Mouse (Mus musculus): ENCODE data around the gene Guca1a. TPM values are rescaled to one million over a fixed set of nuclear protein-coding genes. Genes with fewer than 3 reads are reported as not detected.

The Guca1a gene
- polyA plus RNA-seq, 1 experiment from 2014 or later: 3.1 TPM

DNA sequence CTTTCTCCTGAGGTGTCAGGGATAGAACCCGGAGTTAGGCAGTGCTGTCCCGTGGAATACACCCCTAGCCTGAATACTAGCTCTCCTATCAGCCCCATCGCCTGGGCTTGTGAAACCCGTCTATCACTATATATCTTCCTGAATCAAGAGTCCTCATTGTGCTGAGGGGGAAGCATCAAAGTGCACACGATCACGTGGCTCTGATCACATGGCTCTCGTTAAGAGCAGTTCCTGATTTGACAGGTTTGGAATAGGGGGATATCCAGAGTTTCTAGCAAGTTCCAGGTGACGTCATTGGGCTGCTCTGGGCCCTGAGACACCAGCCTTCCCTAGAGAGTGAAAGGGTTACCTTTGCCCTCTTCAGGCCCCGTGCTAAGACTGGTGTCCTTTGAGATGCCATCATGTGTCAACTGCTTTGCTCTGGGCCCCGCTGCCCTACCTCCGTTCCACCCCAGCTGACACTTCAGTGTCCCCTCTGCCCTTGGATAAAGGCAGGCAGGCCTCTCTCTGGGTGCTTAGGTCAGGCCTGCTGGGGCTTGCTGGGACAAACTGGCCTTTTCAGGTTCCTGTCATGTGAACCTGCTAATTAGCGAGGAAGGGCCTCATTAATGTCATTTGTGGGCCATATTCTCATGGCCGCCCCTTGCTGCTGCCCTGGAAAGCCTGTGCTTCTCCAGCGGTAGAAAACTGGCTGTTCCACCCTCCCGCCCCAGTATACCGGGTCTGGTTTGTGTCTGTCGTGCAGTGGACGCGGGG is 41.1 kb upstream of the Guca1a start:
- WGBS: 48% methylated on average over 19 of the region's 19 CpGs

DNA sequence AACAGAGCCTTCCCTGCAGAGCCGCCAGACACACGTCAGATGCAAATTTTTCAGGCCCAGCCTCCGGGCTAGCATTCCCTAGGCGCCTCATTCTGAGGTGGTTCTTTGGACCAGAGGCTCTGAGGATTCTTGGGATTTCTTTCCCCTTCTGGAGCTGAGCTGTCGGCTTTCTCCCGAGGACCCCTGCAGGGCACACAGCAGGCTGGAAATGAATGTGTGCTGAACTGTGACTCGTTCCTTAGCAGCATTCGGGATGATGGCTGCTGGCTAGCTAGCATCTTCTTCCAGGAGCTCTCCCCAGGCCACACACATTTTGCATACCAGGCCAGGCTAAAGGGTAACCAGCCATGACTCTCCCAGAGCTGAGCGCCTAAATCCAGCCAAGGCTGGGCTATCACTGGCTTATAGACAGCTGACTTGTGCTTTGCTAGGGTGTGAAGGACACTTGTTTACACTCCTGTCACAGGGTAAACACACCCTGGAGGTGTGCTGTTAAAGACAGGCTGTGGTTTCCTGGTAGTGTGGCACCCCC is 40.0 kb upstream of the Guca1a start:
- DNase-seq (ENCODE audit: low spot score) (no peak), ATAC-seq (replicated peaks; ENCODE audit: low FRiP score, low TSS enrichment, low read depth) (no peak)
- peaks cover 27% of the 10 kb centered on the region for H3K4me1 ChIP-seq (replicated peaks; ENCODE audit: control insufficient read depth, insufficient read depth, low read length)
- H3K9me3 ChIP-seq (ENCODE audit: control insufficient read depth, low read length): no peaks in the 10 kb centered on the region
- 0 out of 2 replicates have a peak overlapping the region, but pooled peaks have one; percentile 30 for H3K27ac ChIP-seq (ENCODE audit: low read depth)
- H3K27me3 ChIP-seq (replicated peaks; ENCODE audit: control insufficient read depth, insufficient read depth, low read length): peaks cover 21% of the 10 kb centered on the region
- 21% methylated on average over 9 of the region's 9 CpGs for WGBS
- no peak overlapping the region for H3K9ac ChIP-seq (ENCODE audit: low read length)
- H3K4me3 ChIP-seq (ENCODE audit: low read depth, low read length): no peak overlapping the region
- no peaks in the 10 kb centered on the region for H3K36me3 ChIP-seq (ENCODE audit: control insufficient read depth, insufficient read depth, low read length)
- no peak overlapping the region for H3K4me2 ChIP-seq (ENCODE audit: low read length)

More for the DNA sequence above, 41.1 kb upstream of the Guca1a start:
- Histone ChIP-seq H3K4me1 (replicated peaks; ENCODE audit: control insufficient read depth, insufficient read depth, low read length) (peaks cover 27% of the 10 kb centered on the region), H3K9ac (ENCODE audit: low read length) (no peak overlapping the region), H3K36me3 (ENCODE audit: control insufficient read depth, insufficient read depth, low read length) (no peaks in the 10 kb centered on the region), H3K9me3 (ENCODE audit: control insufficient read depth, low read length) (no peaks in the 10 kb centered on the region), H3K27ac (ENCODE audit: low read depth) (no peak overlapping the region), H3K27me3 (replicated peaks; ENCODE audit: control insufficient read depth, insufficient read depth, low read length) (peaks cover 15% of the 10 kb centered on the region), H3K4me2 (ENCODE audit: low read length) (no peak overlapping the region), H3K4me3 (ENCODE audit: low read depth, low read length) (no peak overlapping the region)
- ATAC-seq (replicated peaks; ENCODE audit: low FRiP score, low TSS enrichment, low read depth) (no peak), DNase-seq (ENCODE audit: low spot score) (no peak)

DNA sequence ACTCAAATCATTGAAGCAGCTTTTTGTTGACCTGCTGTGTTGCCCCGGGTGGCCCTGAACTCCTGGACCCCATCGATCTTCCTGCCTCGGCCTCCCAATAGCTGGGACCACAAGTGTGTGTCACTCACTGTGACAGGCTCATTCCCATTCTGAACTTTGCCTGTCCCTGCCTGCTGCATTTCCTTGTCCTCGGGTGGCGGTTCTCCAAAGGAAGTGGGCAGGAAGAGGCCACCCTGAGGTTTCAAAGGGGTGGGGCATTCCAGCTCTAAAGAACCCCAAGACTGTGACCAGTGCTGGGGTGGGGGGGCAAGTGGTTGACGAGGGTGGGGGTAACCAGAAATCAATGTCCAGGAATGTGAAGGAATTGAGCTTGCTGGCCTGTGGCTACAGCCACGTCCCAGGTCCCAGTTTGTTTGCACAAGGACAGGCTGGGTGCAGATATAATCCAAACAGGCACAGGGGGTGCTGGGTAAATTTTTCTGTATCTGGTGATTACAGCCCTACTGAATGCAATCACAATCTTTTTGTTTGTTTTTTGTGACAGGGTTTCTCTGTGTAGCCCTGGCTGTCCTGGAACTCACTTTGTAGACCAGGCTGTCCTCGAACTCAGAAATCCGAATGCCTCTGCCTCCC is 39.1 kb upstream of the Guca1a start:
- Histone ChIP-seq H3K4me2 (ENCODE audit: low read length) (peak overlapping the region; percentile 70; the same call in 1 of the 2 replicates), H3K4me1 (replicated peaks; ENCODE audit: control insufficient read depth, insufficient read depth, low read length) (peaks cover 26% of the 10 kb centered on the region)
- 45% methylated on average over 9 of the region's 9 CpGs for WGBS

DNA sequence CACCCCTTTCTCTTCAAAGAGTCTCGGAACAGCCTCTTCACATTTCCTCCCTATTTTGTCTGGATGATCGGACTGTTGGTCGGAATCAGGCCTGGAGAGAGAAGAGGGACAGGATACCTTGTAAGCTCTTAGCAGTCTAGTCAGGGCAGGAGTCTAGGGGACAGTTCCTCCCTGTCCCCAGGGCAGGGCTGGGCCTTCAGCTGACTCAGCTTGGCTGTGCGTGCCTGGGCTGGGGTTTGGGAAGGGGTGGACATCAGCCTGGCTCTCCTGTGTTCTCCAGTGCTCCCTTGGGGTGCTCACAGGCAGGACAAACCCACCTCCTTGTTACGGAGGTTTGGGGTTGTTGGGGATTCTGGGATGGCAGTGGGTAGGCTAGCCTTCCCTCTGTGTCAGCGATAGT is 38.2 kb upstream of the Guca1a start:
- no peak for ATAC-seq (replicated peaks; ENCODE audit: low FRiP score, low TSS enrichment, low read depth)
- H3K27ac ChIP-seq (ENCODE audit: low read depth): peak overlapping the region; percentile 51; the same call in 1 of the 2 replicates
- no peaks in the 10 kb centered on the region for H3K36me3 ChIP-seq (ENCODE audit: control insufficient read depth, insufficient read depth, low read length)
- peaks cover 26% of the 10 kb centered on the region for H3K4me1 ChIP-seq (replicated peaks; ENCODE audit: control insufficient read depth, insufficient read depth, low read length)
- WGBS: 51% methylated on average over 6 of the region's 6 CpGs
- DNase-seq (ENCODE audit: low spot score): no peak
- H3K4me2 ChIP-seq (ENCODE audit: low read length): peak overlapping the region; percentile 70
- no peak overlapping the region for H3K9ac ChIP-seq (ENCODE audit: low read length)
- no peak overlapping the region for H3K4me3 ChIP-seq (ENCODE audit: low read depth, low read length)
- peaks cover 21% of the 10 kb centered on the region for H3K27me3 ChIP-seq (replicated peaks; ENCODE audit: control insufficient read depth, insufficient read depth, low read length)
- no peaks in the 10 kb centered on the region for H3K9me3 ChIP-seq (ENCODE audit: control insufficient read depth, low read length)

More for the DNA sequence above, 39.1 kb upstream of the Guca1a start:
- H3K9me3 ChIP-seq (ENCODE audit: control insufficient read depth, low read length): no peaks in the 10 kb centered on the region
- H3K27ac ChIP-seq (ENCODE audit: low read depth): peak overlapping the region; percentile 51
- H3K27me3 ChIP-seq (replicated peaks; ENCODE audit: control insufficient read depth, insufficient read depth, low read length): peaks cover 21% of the 10 kb centered on the region
- peak; percentile 72 for DNase-seq (ENCODE audit: low spot score)
- H3K36me3 ChIP-seq (ENCODE audit: control insufficient read depth, insufficient read depth, low read length): no peaks in the 10 kb centered on the region
- no peak overlapping the region for H3K9ac ChIP-seq (ENCODE audit: low read length)
- H3K4me3 ChIP-seq (ENCODE audit: low read depth, low read length): no peak overlapping the region
- 0 out of 2 replicates have a peak, but pooled peaks have one; percentile 18 for ATAC-seq (replicated peaks; ENCODE audit: low FRiP score, low TSS enrichment, low read depth)

DNA sequence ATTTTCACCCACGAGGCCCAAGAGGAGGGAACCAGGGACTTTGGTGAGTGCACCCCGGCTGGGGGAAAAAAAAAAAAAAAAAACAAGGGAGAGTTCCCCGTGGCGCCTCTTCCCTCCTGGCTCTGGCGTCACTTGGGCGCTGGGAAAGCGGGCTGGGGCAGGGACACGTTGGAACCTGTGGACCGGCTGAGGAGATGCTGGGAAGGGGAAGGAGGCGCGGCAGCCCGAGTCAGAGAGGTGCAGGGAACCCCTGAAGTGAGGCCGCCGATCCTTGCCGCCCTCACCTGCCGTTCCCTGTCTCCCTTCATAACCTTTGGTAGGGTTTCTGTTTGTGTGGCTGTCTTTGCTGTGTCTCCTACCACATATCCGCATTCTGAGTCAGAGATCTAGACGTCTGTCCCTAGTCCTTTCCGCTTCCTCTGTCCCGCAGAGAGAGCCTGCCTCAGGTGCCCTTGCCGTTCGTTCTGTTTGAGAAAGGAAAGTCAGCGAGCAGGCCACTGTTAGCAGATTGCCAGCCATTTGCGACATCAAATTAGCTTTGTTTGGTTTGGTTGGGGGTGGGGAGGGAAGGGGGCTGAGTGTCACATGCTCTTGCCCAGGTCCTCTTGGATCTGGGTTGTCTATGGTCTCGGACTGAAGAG is 36.6 kb upstream of the Guca1a start, which contains the start of gene 1700001C19Rik:
1700001C19Rik (minus strand) TSS at position 470 of the 641 bp plus-strand sequence.
- peak within 1 kb of the TSS; percentile 70 for H3K4me2 ChIP-seq (ENCODE audit: low read length)
- ATAC-seq (replicated peaks; ENCODE audit: low FRiP score, low TSS enrichment, low read depth) (no peak), DNase-seq (ENCODE audit: low spot score) (no peak)
- peaks cover 21% of the 10 kb centered on the region for H3K27me3 ChIP-seq (replicated peaks; ENCODE audit: control insufficient read depth, insufficient read depth, low read length)
- H3K27ac ChIP-seq (ENCODE audit: low read depth): peak within 1 kb of the TSS; percentile 23; the same call in 1 of the 2 replicates
- WGBS: 5% methylated on average over 25 of the region's 25 CpGs
- peak within 1 kb of the TSS; percentile 46 for H3K4me3 ChIP-seq (ENCODE audit: low read depth, low read length)
- no peaks in the 10 kb centered on the region for H3K36me3 ChIP-seq (ENCODE audit: control insufficient read depth, insufficient read depth, low read length)
- H3K9ac ChIP-seq (ENCODE audit: low read length): peak within 1 kb of the TSS; percentile 55
- peaks cover 26% of the 10 kb centered on the region for H3K4me1 ChIP-seq (replicated peaks; ENCODE audit: control insufficient read depth, insufficient read depth, low read length)
- no peaks in the 10 kb centered on the region for H3K9me3 ChIP-seq (ENCODE audit: control insufficient read depth, low read length)

DNA sequence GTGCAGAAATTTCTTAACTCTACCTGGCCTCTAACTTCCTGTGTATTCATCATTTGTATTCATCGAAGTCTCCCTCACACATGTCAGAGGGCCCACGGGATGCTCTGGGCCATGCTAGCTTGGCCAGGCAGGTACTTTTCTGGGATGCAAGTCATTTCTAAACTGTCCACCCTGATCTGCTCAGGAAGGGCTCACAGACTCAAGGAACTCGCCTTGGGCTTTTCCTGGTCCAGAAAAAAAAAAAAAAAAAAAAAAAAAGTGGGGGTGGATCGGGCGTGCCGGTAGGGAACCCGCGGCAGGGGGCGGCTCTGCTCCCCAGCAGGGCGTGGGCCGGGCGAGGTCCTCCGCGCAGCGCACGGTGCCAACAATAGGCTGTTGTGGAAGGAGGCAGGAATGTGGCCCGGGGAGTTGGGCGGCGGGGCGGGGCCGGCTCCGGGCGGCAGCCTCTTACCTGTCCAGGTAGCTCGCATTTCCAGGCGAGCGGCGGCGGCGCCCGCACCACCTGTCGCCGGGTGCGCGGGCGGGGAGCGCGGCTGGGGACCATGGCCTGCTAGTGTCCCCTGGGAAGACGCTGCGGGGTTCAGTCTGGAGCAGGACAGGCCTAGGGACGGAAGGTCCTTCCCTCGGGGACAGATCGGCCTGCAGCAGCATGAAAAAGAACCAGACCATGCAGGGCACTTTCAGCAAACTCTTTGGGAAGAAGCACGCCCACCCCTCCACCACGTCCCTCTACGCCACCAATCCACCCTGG is 35.9 kb upstream of the Guca1a start, which contains the start of gene AI661453:
AI661453 (plus strand) TSS at position 460 of the 751 bp plus-strand sequence.
- ATAC-seq (replicated peaks; ENCODE audit: low FRiP score, low TSS enrichment, low read depth): peak; percentile 85

DNA sequence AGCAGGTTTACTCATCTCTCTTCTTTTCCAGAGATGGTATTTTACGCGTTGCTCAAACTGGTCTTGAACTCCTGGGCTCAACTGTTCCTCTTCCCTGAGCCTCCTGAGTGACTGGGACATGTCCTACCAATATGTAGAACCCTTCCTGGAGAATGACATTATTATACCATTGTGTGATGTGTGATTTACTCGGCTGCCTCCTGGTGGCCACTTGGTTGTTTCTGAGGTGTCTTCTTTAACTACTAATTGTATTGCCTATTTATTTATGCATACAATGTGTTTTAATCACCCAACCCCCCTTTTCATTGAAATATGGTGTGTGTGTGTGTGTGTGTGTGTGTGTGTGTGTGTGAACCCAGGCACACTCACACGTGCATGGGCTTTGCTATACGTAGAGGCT is 30.4 kb upstream of the Guca1a start:
- Histone ChIP-seq H3K36me3 (ENCODE audit: control insufficient read depth, insufficient read depth, low read length) (no peaks in the 10 kb centered on the region), H3K9ac (ENCODE audit: low read length) (no peak overlapping the region), H3K4me2 (ENCODE audit: low read length) (no peak overlapping the region), H3K4me1 (replicated peaks; ENCODE audit: control insufficient read depth, insufficient read depth, low read length) (peaks cover 4% of the 10 kb centered on the region; the same call in 1 of the 2 replicates), H3K9me3 (ENCODE audit: control insufficient read depth, low read length) (no peaks in the 10 kb centered on the region), H3K27ac (ENCODE audit: low read depth) (no peak overlapping the region), H3K4me3 (ENCODE audit: low read depth, low read length) (no peak overlapping the region), H3K27me3 (replicated peaks; ENCODE audit: control insufficient read depth, insufficient read depth, low read length) (no peaks in the 10 kb centered on the region)
- whole genome bisulfite sequencing: 71% methylated on average over 5 of the region's 5 CpGs
- no peak for ATAC-seq (replicated peaks; ENCODE audit: low FRiP score, low TSS enrichment, low read depth)
- DNase-seq (ENCODE audit: low spot score): no peak

More for the DNA sequence above, 35.9 kb upstream of the Guca1a start, which contains the start of gene AI661453:
- H3K9ac ChIP-seq (ENCODE audit: low read length): peak within 1 kb of the TSS; percentile 55
- 1% methylated on average over 38 of the region's 45 CpGs for WGBS
- H3K4me1 ChIP-seq (replicated peaks; ENCODE audit: control insufficient read depth, insufficient read depth, low read length): peaks cover 21% of the 10 kb centered on the region
- no peaks in the 10 kb centered on the region for H3K9me3 ChIP-seq (ENCODE audit: control insufficient read depth, low read length)
- H3K4me2 ChIP-seq (ENCODE audit: low read length): peak within 1 kb of the TSS; percentile 70
- peak within 1 kb of the TSS; percentile 46 for H3K4me3 ChIP-seq (ENCODE audit: low read depth, low read length)
- peak; percentile 82 for DNase-seq (ENCODE audit: low spot score)
- H3K36me3 ChIP-seq (ENCODE audit: control insufficient read depth, insufficient read depth, low read length): no peaks in the 10 kb centered on the region
- H3K27ac ChIP-seq (ENCODE audit: low read depth): peak within 1 kb of the TSS; percentile 23; the same call in 1 of the 2 replicates
- peaks cover 21% of the 10 kb centered on the region for H3K27me3 ChIP-seq (replicated peaks; ENCODE audit: control insufficient read depth, insufficient read depth, low read length)
